Mouse (Mus musculus): ENCODE measurements around the gene Rpp40. TPM values are rescaled to one million over a fixed set of nuclear protein-coding genes. Genes with fewer than 3 reads are reported as not detected.

The Rpp40 gene
- polyA plus RNA-seq, 1 experiment from 2014 or later, result 13.4 TPM

DNA sequence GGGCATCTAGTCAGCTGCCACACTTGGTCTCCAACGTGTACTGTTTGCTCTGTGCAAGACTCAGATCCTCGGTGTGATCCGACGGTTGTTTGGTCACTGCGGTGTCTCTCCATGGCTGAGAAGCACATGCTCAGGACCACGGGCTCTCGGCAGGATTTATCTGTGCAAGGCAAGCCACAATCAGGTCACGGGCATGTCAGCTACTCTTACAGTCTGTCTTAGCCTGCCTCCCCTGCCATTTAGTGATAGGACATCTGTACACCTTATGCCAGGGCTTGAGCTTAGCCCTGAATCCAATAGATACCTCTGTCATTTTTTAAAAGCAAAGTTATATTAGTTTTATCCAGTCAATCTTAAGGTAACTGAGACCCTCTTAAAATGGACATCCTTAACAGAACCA is 35.5 kb downstream of the Rpp40 start:
- Histone ChIP-seq H3K27me3 (ENCODE audit: control insufficient read depth, insufficient read depth, low read length) (no peaks in the 10 kb centered on the region), H3K4me2 (no peak overlapping the region), H3K27ac (ENCODE audit: low read depth, low read length) (no peak overlapping the region), H3K9me3 (replicated peaks; ENCODE audit: control insufficient read depth, low read length) (no peaks in the 10 kb centered on the region), H3K36me3 (ENCODE audit: control insufficient read depth, insufficient read depth, low read length) (peaks cover 8% of the 10 kb centered on the region; the same call in 1 of the 2 replicates), H3K4me1 (ENCODE audit: control insufficient read depth, insufficient read depth, low read length) (peaks cover 5% of the 10 kb centered on the region; the same call in 1 of the 2 replicates), H3K9ac (ENCODE audit: low read depth, low read length) (no peak overlapping the region), H3K4me3 (ENCODE audit: low read depth, low read length) (no peak overlapping the region)
- no peak for ATAC-seq (replicated peaks; ENCODE audit: insufficient number of reproducible peaks, low FRiP score, low TSS enrichment)
- WGBS (ENCODE audit: insufficient replicate concordance), result 77% methylated on average over 8 of the region's 8 CpGs

DNA sequence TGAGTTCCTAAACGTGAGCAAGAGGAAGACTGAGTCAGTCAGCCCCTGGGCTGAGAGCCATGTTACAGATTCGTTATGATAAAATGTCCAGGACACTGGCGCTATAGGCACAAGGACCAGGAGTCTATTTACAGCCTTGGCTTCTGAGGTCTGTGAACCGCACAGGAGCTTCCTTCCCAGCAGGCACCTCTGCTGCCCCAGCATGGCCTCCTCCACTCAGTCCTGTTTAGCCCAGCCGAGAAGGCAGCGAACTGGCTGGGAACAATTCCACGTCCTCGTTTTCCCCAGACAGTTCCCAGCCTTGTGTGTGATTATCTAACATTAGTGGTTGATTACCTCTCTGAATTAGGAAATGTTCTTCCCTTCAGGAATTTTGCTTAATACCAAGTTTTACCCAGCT is 45.2 kb downstream of the Rpp40 start:
- Histone ChIP-seq H3K27ac (ENCODE audit: low read depth, low read length) (no peak overlapping the region), H3K36me3 (ENCODE audit: control insufficient read depth, insufficient read depth, low read length) (peaks cover 3% of the 10 kb centered on the region; the same call in 1 of the 2 replicates), H3K4me2 (no peak overlapping the region), H3K4me1 (ENCODE audit: control insufficient read depth, insufficient read depth, low read length) (0 out of 2 replicates have a peak, but pooled peaks cover 5% of the 10 kb centered on the region), H3K27me3 (ENCODE audit: control insufficient read depth, insufficient read depth, low read length) (no peaks in the 10 kb centered on the region), H3K9ac (ENCODE audit: low read depth, low read length) (no peak overlapping the region), H3K9me3 (replicated peaks; ENCODE audit: control insufficient read depth, low read length) (no peaks in the 10 kb centered on the region), H3K4me3 (ENCODE audit: low read depth, low read length) (no peak overlapping the region)
- 60% methylated on average over 8 of the region's 8 CpGs for WGBS (ENCODE audit: insufficient replicate concordance)
- ATAC-seq (replicated peaks; ENCODE audit: insufficient number of reproducible peaks, low FRiP score, low TSS enrichment), result no peak

DNA sequence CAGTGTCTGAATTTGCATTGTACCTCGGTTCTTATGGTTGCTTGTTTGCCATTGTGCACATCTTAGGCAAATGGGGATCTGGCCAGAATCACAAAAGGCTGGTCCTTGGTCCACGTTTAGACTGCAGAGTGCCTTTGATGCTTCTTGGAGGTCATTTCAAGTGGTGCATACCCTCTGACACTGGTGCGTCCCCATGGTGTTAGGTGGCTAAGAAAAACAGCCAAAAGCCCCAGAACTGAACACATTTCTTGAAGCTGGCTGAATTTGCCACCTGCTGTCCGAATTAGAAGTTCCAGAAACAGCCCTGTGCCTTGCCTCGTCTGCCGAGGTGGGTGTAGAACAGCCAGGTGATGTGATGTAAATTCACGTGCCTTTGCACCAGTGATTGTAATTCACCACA is 48.7 kb downstream of the Rpp40 start:
- no peaks in the 10 kb centered on the region for H3K36me3 ChIP-seq (ENCODE audit: control insufficient read depth, insufficient read depth, low read length)
- 0 out of 2 replicates have a peak, but pooled peaks cover 5% of the 10 kb centered on the region for H3K4me1 ChIP-seq (ENCODE audit: control insufficient read depth, insufficient read depth, low read length)
- H3K9ac ChIP-seq (ENCODE audit: low read depth, low read length), result no peak overlapping the region
- no peak overlapping the region for H3K4me2 ChIP-seq
- H3K27me3 ChIP-seq (ENCODE audit: control insufficient read depth, insufficient read depth, low read length), result no peaks in the 10 kb centered on the region
- no peak overlapping the region for H3K4me3 ChIP-seq (ENCODE audit: low read depth, low read length)
- WGBS (ENCODE audit: insufficient replicate concordance), result 81% methylated on average over 7 of the region's 7 CpGs
- no peaks in the 10 kb centered on the region for H3K9me3 ChIP-seq (replicated peaks; ENCODE audit: control insufficient read depth, low read length)
- no peak overlapping the region for H3K27ac ChIP-seq (ENCODE audit: low read depth, low read length)
- ATAC-seq (replicated peaks; ENCODE audit: insufficient number of reproducible peaks, low FRiP score, low TSS enrichment), result no peak

DNA sequence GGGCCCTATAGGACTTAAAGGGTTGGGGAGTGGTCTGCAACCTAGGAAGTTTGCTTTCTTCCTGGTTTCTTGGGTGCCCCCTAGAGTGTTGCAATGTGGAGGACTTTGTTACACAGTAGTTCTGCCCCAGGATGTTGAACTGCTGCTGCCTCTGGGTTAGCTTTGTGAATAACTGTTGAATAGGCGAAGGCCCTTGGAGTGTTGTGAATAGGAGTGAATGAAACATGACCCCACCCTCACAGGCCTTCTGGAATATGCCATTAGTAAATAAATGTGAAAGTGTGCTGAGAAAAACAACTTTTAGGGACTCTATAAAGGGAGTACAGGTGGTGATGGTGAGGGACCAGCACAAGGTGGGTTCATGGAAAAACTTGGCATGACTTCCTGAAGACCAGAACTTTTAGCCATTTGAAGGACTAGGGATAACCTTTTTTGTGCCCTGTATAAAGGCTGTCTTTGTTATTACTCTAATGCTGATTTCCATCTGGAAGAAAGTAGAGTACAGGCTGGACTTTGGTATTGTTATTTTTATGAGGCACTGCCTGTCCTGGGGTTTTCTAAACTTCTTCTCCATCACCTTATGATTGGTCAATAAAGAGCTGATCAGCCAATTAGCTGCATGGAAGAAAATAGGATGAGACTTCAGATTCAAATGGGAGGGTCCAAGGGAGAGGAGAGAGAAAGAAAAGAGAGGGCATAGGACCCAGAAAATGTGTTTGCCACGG is 53.1 kb downstream of the Rpp40 start:
- Histone ChIP-seq H3K36me3 (ENCODE audit: control insufficient read depth, insufficient read depth, low read length) (no peaks in the 10 kb centered on the region), H3K4me2 (no peak overlapping the region), H3K4me1 (ENCODE audit: control insufficient read depth, insufficient read depth, low read length) (no peaks in the 10 kb centered on the region), H3K9ac (ENCODE audit: low read depth, low read length) (no peak overlapping the region), H3K4me3 (ENCODE audit: low read depth, low read length) (no peak overlapping the region), H3K9me3 (replicated peaks; ENCODE audit: control insufficient read depth, low read length) (no peaks in the 10 kb centered on the region), H3K27me3 (ENCODE audit: control insufficient read depth, insufficient read depth, low read length) (no peaks in the 10 kb centered on the region), H3K27ac (ENCODE audit: low read depth, low read length) (no peak overlapping the region)
- ATAC-seq (replicated peaks; ENCODE audit: insufficient number of reproducible peaks, low FRiP score, low TSS enrichment), result no peak
- WGBS (ENCODE audit: insufficient replicate concordance), result 93% methylated on average over 2 of the region's 2 CpGs

DNA sequence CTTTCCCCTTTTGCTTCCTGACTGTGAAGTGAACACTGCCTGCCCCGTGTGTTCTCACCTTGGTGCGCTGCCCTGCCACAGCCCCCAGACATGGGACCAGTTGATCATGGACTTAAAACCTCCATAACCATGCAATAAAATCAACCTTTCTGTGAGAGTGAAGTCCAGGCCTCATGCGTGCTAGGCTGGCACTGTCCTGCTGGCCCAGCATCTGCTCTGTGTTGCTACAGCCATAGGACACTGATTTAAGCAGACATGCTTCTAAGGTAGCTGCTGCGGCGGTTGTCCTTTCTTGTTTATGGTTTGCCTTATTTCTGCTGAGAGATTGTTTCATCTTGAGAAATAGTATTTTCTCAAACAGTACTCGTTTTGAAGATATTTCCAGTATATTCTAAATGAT is 54.6 kb downstream of the Rpp40 start:
- H3K9me3 ChIP-seq (replicated peaks; ENCODE audit: control insufficient read depth, low read length), result no peaks in the 10 kb centered on the region
- no peak overlapping the region for H3K27ac ChIP-seq (ENCODE audit: low read depth, low read length)
- ATAC-seq (replicated peaks; ENCODE audit: insufficient number of reproducible peaks, low FRiP score, low TSS enrichment), result no peak
- no peak overlapping the region for H3K4me2 ChIP-seq
- 89% methylated on average over 6 of the region's 6 CpGs for WGBS (ENCODE audit: insufficient replicate concordance)
- H3K27me3 ChIP-seq (ENCODE audit: control insufficient read depth, insufficient read depth, low read length), result no peaks in the 10 kb centered on the region
- H3K36me3 ChIP-seq (ENCODE audit: control insufficient read depth, insufficient read depth, low read length), result no peaks in the 10 kb centered on the region
- no peak overlapping the region for H3K4me3 ChIP-seq (ENCODE audit: low read depth, low read length)
- no peak overlapping the region for H3K9ac ChIP-seq (ENCODE audit: low read depth, low read length)
- no peaks in the 10 kb centered on the region for H3K4me1 ChIP-seq (ENCODE audit: control insufficient read depth, insufficient read depth, low read length)

DNA sequence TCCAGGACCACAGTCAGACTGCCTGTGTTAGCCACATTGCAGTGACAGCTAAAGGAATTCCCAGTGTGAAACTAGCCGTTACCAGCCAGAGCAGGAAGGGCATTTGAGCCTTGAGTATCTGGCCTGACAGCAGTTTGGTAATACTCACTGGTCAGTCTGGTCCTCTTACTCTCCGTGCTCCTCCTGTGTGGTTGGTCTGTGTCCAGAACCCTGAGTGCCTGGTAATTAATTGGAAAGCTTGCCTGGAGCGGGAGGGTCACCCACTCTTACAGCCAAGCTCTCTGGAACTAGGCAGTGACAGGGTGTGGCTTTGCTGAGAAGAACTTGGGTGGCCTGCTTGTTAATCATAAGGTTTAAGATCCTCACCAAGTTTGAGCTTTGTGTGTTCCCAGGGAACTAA is 57.5 kb downstream of the Rpp40 start:
- no peaks in the 10 kb centered on the region for H3K27me3 ChIP-seq (ENCODE audit: control insufficient read depth, insufficient read depth, low read length)
- no peaks in the 10 kb centered on the region for H3K9me3 ChIP-seq (replicated peaks; ENCODE audit: control insufficient read depth, low read length)
- H3K36me3 ChIP-seq (ENCODE audit: control insufficient read depth, insufficient read depth, low read length), result no peaks in the 10 kb centered on the region
- H3K9ac ChIP-seq (ENCODE audit: low read depth, low read length), result no peak overlapping the region
- 70% methylated on average over 3 of the region's 3 CpGs for WGBS (ENCODE audit: insufficient replicate concordance)
- H3K4me2 ChIP-seq, result no peak overlapping the region
- no peak overlapping the region for H3K4me3 ChIP-seq (ENCODE audit: low read depth, low read length)
- peaks cover 13% of the 10 kb centered on the region for H3K4me1 ChIP-seq (ENCODE audit: control insufficient read depth, insufficient read depth, low read length)
- no peak overlapping the region for H3K27ac ChIP-seq (ENCODE audit: low read depth, low read length)
- ATAC-seq (replicated peaks; ENCODE audit: insufficient number of reproducible peaks, low FRiP score, low TSS enrichment), result no peak

DNA sequence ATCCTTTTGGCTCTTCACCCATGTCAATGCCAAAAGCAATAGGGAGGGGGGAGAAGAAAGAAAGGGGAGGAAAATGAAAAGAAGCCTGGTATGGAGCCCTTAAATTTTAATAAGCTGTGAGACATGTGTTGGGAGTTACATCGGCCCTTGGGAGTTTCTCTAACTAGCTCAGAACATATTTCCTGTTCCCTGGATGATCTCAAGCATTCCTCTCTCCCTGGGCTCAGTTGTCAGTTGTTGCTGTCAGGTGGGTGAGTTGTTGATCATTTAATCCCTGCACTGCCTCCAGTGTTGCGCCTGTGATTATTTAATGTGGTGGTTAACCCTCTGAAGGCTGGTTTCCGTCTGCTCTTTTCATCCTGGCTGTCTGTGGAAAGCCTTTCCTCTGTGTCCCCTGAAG is 60.9 kb downstream of the Rpp40 start:
- Histone ChIP-seq H3K4me3 (ENCODE audit: low read depth, low read length) (no peak overlapping the region), H3K9me3 (replicated peaks; ENCODE audit: control insufficient read depth, low read length) (no peaks in the 10 kb centered on the region), H3K9ac (ENCODE audit: low read depth, low read length) (no peak overlapping the region), H3K27me3 (ENCODE audit: control insufficient read depth, insufficient read depth, low read length) (no peaks in the 10 kb centered on the region), H3K4me2 (no peak overlapping the region), H3K27ac (ENCODE audit: low read depth, low read length) (no peak overlapping the region), H3K4me1 (ENCODE audit: control insufficient read depth, insufficient read depth, low read length) (peaks cover 32% of the 10 kb centered on the region), H3K36me3 (ENCODE audit: control insufficient read depth, insufficient read depth, low read length) (no peaks in the 10 kb centered on the region)
- ATAC-seq (replicated peaks; ENCODE audit: insufficient number of reproducible peaks, low FRiP score, low TSS enrichment), result no peak
- 49% methylated on average over 3 of the region's 3 CpGs for WGBS (ENCODE audit: insufficient replicate concordance)
